Mouse (Mus musculus) midbrain, postnatal 0 days (tissue): ENCODE measurements at regions not wholly inside any gene's neighbourhood (a gene's known extent, or its start where the extent isn't known, plus 50 kb on each side); places are given as distances from the start of the nearest gene placed in this dataset.

ENCODE experiments used
- ATAC-seq: fragments of 200-750 bp; cut with Nextera tagmentation; 2 replicates; pipeline ENCODE4 v1.8.0; 2017; ENCODE audit warnings: moderate number of reproducible peaks, mild to moderate bottlenecking, moderate TSS enrichment, moderate library complexity; ENCODE audit not compliant: low FRiP score
- DNase-seq: peaks from one replicate; pipeline ENCODE4 v3.0.0-alpha.2; 2015; ENCODE audit warnings: low spot score
- H3K27ac ChIP-seq: fragments of 300-500 bp; sonication (generic); 2 replicates; pipeline ENCODE4 v1.5.1; 2014; ENCODE audit warnings: low read depth, mild to moderate bottlenecking, low read length, mixed read lengths
- H3K27me3 ChIP-seq: fragments of 300-500 bp; sonication (generic); 2 replicates; pipeline ENCODE4 v1.6.1; 2014; ENCODE audit warnings: low read length, control low read depth, mixed read lengths; ENCODE audit not compliant: insufficient read depth
- H3K36me3 ChIP-seq: fragments of 300-500 bp; sonication (generic); 2 replicates; pipeline ENCODE4 v1.6.1; 2014; ENCODE audit warnings: low read length, control low read depth, mixed read lengths; ENCODE audit not compliant: insufficient read depth
- H3K4me1 ChIP-seq: fragments of 300-500 bp; sonication (generic); 2 replicates; pipeline ENCODE4 v1.6.1; 2014; ENCODE audit warnings: mild to moderate bottlenecking, control low read depth, antibody characterized with exemption, low read length, mixed read lengths; ENCODE audit not compliant: insufficient read depth
- H3K4me2 ChIP-seq: fragments of 300-500 bp; sonication (generic); 2 replicates; pipeline ENCODE4 v1.6.1; 2014; ENCODE audit warnings: low read depth, mild to moderate bottlenecking, low read length, mixed read lengths; ENCODE audit not compliant: poor library complexity, severe bottlenecking
- H3K4me3 ChIP-seq: fragments of 300-500 bp; sonication (generic); 2 replicates; pipeline ENCODE4 v1.5.1; 2014; ENCODE audit warnings: low read depth, mild to moderate bottlenecking, low read length, moderate library complexity
- H3K9ac ChIP-seq: fragments of 300-500 bp; sonication (generic); replicated peaks from 2 replicates; pipeline ENCODE4 v1.6.1; 2014; ENCODE audit warnings: mild to moderate bottlenecking, low read length, moderate library complexity, mixed read lengths; ENCODE audit not compliant: poor library complexity, severe bottlenecking
- H3K9me3 ChIP-seq: fragments of 300-500 bp; sonication (generic); 2 replicates; pipeline ENCODE4 v1.6.1; 2016; ENCODE audit warnings: low read length, control low read depth
- CTCF ChIP-seq: IDR thresholded peaks from 2 replicates; pipeline ENCODE4 v1.5.1; 2016; ENCODE audit warnings: antibody characterized with exemption, mild to moderate bottlenecking
- WGBS: fragments of 180-500 bp; shearing (Covaris S2); extraction: QIAGEN DNeasy Blood & Tissue Kit; methylation state at CpG from one replicate; pipeline ENCODE4 v1.1.7; 2014; 5-methylcytosine and 5-hydroxymethylcytosine counted together

DNA sequence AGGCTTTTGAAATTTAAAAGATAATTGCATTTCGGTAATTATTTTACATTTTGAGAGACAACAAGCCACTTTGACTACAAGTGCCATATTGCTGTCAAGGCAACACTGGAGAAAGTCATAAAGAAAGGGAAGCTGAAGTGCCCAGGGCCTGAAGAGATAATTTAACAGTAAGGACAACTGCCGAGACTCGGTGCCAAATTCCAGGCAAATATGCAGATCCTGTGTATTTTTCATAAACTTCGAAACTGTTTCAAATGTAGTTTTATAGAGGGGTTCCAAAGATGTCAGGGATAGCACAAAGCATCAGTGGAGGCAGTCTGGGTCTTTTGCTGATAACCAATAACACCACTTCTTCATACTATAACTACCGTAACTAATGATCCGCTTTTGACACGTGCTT is 54.7 kb upstream of the Cpne8 start:
- Histone ChIP-seq H3K9me3 (no peaks in the 10 kb centered on the region), H3K4me3 (no peak overlapping the region), H3K4me2 (no peak overlapping the region), H3K36me3 (no peaks in the 10 kb centered on the region), H3K9ac (no peak overlapping the region), H3K27me3 (no peaks in the 10 kb centered on the region), H3K4me1 (no peaks in the 10 kb centered on the region), H3K27ac (no peak overlapping the region)
- DNase-seq (no peak), ATAC-seq (no peak)
- 85% methylated on average over 7 of the region's 7 CpGs for WGBS
- TF ChIP-seq CTCF = no peak
